Mouse (Mus musculus) testis, postnatal 10 days (tissue): ENCODE data around the gene Dlec1.

ENCODE experiments used
- DNase-seq: peaks from one replicate; pipeline ENCODE4 v3.0.0; 2021; ENCODE audit warnings: low spot score

Gene Dlec1

GRCm38 (mm10) chr9:119143372-119143771 lies 41.1 kb downstream of the Dlec1 start:
- DNase-seq: no peak

GRCm38 (mm10) chr9:119144696-119145095 lies 42.4 kb downstream of the Dlec1 start:
- DNase-seq: no peak

GRCm38 (mm10) chr9:119145137-119145536 lies 42.9 kb downstream of the Dlec1 start:
- no peak for DNase-seq

- DNase-seq: no peak
Observed at GRCm38 (mm10) chr9:119145638-119146037, 43.4 kb downstream of the Dlec1 start.

- DNase-seq: no peak
Observed at GRCm38 (mm10) chr9:119146098-119146770, 44.0 kb downstream of the Dlec1 start.

GRCm38 (mm10) chr9:119149601-119150000 lies 47.3 kb downstream of the Dlec1 start:
- DNase-seq: peak; percentile 83

- DNase-seq: no peak
Observed at GRCm38 (mm10) chr9:119151751-119152150, 49.5 kb downstream of the Dlec1 start.

GRCm38 (mm10) chr9:119155416-119155815 lies 53.1 kb downstream of the Dlec1 start:
- DNase-seq: no peak

GRCm38 (mm10) chr9:119155826-119156225 lies 53.5 kb downstream of the Dlec1 start:
- no peak for DNase-seq

GRCm38 (mm10) chr9:119156278-119157201 lies 54.3 kb downstream of the Dlec1 start, which contains the start of gene Acaa1b:
Acaa1b (minus strand) TSS chr9:119157093.
- peak; percentile 93 for DNase-seq

GRCm38 (mm10) chr9:119158861-119159260 lies 56.6 kb downstream of the Dlec1 start, which contains the start of gene Gm47289:
Gm47289 (plus strand) TSS chr9:119159161.
- DNase-seq: no peak

GRCm38 (mm10) chr9:119160689-119161088 lies 58.4 kb downstream of the Dlec1 start:
- no peak for DNase-seq

GRCm38 (mm10) chr9:119164743-119165142 lies 62.5 kb downstream of the Dlec1 start:
- no peak for DNase-seq

- no peak for DNase-seq
Observed at GRCm38 (mm10) chr9:119165548-119165947, 63.3 kb downstream of the Dlec1 start.

GRCm38 (mm10) chr9:119167608-119168007 lies 65.3 kb downstream of the Dlec1 start:
- no peak for DNase-seq

GRCm38 (mm10) chr9:119179292-119179691 lies 77.0 kb downstream of the Dlec1 start:
- no peak for DNase-seq

GRCm38 (mm10) chr9:119181241-119181728 lies 79.0 kb downstream of the Dlec1 start:
- no peak for DNase-seq

- DNase-seq: peak; percentile 53
Observed at GRCm38 (mm10) chr9:119192202-119192990, 90.1 kb downstream of the Dlec1 start.
